Mouse (Mus musculus) left cerebral cortex, adult 18-20 months (tissue): ENCODE measurements around the gene Ccdc171. TPM values are rescaled to one million over a fixed set of nuclear protein-coding genes. Genes with fewer than 3 reads are reported as not detected.
"Not testable (repeated sequence)": the region's sequence is repeated elsewhere in the genome, so short reads cannot be mapped to it uniquely, and the experiment has no call there.

Experiments used
- DNase-seq, 2 experiments: peaks; one replicate each; pipeline ENCODE4 v3.0.0; 2021 to 2022; ENCODE audit warnings: low spot score in 2 of 2, mixed read lengths in 1 of 2
- total RNA-seq, 2 experiments: library from RNA; stranded (reverse); gene quantifications; 2 replicates each; pipeline ENCODE4 v1.2.3; 2021

Ccdc171 gene
- total RNA-seq, 2 experiments from 2014 or later, result 4.9 to 5.8 TPM

DNA sequence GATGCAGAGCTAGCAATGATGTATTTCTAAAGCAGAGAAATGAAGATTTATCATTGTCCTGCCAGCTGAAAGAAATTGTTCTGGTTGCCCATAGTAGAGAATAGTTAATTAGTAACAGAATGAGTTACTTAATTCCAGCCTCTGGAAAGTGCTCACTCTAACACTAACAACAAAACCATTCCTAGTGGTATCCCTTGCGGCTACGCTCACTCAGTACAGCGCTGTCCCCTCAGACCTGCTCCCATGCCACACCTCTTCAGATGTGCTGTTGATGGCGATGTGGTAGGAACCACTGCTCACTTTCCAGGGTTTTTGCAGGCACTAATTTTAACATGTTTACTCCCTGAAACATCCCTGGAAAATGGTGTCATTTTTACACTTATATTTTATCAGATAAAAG, 126.1 kb downstream of the Ccdc171 start:
- no peak for DNase-seq

DNA sequence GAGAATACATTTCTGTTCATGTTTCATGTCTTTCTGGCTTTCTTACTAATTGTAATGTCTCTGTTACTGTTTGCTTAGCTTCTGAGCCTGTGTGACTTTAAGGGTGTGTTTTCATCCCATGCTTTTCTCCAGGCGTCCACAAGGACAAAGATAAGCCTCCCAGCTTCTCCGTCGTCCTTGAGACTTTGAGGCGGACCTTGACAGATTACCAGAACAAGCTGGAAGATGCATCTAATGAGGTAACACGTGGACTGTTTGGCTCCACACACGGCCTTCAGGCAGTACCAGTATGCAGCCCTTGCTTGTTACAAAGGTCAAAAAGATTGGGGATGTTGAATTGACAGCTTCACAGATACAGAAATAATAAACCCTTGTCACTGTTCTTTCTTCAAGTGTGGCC, 130.1 kb downstream of the Ccdc171 start:
- no peak for DNase-seq

DNA sequence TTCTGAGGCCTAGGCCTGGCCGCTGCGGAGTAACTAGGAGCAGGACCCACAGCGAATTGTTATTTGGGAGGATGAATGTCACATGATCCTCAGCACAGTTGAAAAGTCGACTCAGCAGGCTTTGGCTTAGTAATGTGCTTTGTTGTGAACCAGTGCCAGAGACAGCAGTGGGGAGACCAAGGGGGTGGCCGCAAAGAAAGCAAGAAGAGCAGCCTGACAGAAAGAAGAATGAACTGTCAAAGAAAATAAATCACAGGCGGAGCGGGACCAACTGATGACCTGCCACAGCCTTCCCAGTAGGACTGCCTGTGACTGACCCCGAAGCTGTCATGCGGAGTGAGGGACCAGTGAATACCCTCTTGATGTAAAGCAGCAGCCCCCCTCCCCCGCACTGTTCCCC, 131.2 kb downstream of the Ccdc171 start:
- DNase-seq, result no peak

DNA sequence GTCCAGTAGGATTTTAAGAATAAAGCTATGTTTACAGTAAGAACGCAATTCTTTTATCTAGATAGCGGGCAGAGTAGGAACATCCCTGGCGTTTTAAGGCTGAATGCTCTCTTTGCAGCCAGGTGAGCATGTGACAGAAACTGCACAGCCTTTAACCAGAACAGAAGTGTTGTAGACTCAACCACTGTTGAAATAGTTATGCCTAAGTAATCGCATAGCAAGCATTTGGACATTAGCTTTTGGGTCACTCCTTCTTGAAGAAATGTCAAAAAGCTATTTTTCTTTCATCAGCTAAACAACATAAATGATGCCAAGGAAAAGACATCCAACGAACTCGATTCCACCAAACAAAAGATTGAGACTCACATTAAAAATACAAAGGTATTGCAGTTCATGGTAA, 131.7 kb downstream of the Ccdc171 start:
- no peak for DNase-seq

DNA sequence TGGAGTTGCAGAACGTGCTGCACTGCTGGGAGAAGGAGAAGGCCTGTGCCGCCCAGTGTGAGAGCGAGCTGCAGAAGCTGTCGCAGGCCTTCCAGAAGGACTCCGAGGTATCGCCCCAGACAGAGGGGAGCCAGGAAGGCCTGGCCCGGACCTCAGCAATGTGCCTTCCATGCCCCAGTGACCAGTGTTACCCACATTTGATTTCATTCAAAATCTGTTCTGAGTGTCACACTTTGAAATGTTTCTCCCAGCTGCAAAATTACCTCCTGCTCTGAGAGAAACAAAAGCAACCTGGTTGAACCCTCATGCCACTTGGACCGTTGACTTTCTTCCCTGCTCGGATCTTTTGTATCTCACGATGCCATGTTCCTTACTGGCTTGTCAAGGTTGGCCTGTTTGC, 133.1 kb downstream of the Ccdc171 start:
- no peak for DNase-seq

DNA sequence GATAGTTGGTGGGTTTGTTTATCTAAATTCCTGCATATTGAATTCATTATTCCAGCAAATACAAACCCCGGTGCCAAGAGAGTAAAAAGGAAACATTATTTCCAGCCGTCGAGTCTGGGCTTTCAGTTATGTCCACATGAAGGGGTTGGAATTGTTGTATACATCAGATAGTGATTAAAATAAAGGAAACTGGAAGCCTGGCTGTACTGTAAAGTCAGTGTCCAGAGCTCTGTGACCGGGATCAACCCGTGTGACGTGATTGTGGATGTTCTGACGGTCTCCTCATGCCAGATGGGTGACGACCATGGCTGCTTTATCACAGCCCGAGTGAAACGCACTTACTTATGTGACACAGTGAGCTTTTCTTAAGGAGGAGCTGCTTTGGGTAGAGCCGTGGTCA, 134.1 kb downstream of the Ccdc171 start:
- DNase-seq, result no peak

DNA sequence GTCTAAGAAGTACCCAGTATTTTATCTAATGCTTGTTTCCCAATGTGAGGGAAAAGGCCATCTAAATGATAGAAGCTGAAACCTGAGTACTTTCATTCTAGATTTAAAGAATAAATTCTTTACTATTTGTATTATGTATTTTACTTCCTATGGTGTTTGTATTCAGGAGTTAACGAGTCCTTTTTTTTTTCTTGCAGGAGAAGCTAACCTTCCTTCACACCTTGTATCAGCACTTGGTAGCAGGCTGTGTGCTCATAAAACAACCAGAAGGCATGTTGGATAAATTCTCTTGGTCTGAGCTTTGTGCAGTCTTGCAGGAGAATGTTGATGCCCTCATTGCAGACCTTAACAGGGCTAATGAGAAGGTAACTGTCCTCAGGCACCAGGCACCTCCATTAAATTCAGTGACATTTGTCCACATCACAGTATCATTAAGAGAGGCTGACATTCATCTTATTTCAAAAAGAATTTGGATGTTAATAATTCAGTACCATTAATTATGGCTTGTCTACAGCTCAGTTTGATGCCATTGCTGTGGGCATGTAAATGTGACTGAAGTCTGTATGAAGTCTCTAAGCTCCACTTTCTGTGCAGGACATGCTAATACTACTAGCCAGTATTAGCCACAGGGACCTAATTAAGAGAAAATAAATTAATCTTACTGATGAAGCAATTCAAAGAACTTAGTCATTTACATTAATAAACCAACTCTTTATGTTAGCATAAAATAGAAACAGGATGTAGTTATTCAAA, 136.3 kb downstream of the Ccdc171 start:
- DNase-seq, result no peak

DNA sequence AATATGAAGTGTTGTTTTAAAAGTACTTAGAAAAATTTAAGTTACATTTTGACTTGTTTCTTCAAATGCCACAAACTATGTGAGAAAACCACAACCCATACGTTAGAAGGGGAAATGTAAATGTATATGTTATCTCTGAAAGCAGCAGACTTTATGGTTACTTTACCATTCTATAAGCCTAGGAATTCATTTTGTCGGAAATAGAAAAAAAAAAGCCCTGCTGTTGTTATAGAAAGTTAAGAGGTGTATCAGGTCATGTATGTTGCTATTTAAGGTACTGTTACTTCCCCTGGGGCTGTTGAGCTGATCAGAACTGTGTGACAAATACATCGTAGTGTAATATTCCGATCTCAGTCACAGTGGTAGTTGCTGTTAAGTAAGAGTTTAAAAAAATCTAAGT, 137.0 kb downstream of the Ccdc171 start:
- DNase-seq, result no peak

DNA sequence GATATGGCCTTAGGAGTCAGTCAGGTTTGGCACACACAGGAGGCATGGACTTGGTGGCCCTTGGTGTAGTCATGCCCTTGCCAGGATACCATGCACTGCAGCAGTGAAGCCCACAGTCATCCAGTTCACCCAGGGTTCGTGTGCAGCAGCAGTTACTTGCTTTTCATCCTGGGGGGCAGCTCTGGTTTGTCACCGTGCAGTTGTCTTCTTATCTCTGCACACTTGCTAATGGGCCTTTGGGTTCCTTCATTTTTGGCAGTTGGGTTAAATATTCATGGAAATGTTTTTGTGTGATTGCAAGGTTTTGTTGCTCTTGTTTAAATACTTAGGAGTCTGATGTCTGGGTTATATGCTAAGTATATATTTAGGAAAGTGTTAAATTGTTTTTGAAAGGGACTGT, 144.2 kb downstream of the Ccdc171 start:
- no peak for DNase-seq

DNA sequence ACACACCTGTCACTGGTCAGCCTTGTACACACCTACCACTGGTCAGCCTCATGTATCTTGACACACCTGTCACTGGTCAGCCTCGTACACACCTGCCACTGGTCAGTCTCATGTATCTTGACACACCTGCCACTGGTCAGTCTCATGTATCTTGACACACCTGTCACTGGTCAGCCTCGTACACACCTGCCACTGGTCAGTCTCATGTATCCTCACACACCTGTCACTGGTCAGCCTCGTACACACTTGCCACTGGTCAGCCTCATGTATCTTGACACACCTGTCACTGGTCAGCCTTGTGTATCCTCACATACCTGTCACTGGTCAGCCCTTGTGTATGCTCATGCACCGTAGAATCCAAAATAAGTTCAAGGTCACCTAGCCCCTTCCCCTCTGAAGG, 150.0 kb downstream of the Ccdc171 start:
- DNase-seq, result not testable (repeated sequence)

DNA sequence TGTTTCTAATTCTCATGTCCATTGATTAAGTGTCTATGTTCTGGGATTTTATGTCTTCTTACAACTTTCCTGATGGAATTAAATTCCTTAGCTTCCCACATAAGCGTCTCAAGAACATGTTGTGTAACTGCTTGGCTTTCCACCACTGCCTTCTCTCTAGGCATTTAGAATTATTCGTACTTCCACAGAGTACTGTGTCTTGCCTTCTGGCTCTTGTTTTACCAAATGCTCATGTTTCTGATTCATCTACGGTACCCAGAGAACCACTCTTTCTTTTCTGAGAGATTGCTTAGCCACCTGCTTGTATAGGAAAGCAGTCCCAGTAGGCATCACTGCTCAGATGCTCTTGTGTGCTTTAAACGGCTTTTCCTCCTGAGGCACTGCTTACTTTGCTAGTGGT, 151.1 kb downstream of the Ccdc171 start:
- DNase-seq, result peak in 1 of 2 experiments; percentile 7

DNA sequence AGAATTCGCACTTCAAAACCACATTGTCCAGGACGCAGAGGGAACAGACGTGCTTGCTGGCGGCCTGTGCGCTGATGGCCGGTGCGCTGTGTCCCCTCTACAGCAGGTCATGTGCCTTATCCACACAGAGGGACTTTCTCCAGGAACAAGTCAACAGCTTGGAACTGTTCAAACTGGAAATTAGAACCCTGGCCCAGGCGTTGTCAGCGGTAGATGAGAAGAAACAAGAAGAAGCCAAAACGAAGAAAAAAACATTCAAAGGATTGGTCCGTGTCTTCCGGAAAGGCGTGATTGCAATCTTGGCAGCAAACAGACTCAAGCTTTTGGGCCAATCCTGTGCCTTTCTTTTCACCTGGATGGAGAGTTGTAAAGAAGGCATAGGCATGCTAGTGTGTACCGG, 155.7 kb downstream of the Ccdc171 start:
- DNase-seq, result no peak

DNA sequence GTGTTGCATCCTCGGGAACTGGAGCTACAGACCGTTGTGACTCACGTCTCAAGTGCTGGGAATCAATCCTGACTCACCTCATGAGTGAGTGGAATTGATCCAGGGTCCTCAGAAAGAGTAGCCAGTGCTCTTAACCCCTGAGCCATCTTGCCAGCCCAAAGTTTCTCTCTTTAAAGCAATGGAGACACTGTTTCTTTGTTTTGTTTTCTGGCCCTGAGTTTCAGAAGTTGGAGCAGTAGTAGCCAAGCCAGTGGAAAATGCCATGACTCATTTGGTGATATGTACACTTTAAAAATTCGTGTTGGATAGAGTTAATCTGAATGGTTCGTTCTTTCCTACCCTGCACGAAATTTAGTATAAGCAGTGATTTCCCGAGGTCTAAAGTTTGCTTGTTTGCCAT, 157.5 kb downstream of the Ccdc171 start:
- no peak for DNase-seq

DNA sequence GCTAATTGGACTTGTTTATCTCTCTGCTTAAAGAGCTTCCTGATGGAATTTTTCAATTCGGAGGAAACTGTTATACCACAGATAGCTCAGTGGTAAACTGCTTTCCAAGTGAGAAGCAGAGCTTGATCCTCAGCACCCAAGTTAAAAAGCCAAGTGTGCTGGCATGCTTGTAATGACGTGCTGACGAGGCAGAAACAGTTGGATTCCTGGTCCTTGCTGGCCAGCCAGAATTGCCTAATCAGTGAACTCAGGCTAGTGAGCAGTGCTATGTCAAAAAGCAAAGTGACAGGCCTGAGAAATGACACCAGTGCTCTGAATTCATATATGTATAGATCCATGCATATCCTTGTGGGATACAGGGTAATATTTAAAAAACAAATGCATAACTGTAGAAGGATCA, 174.8 kb downstream of the Ccdc171 start:
- DNase-seq, result no peak

DNA sequence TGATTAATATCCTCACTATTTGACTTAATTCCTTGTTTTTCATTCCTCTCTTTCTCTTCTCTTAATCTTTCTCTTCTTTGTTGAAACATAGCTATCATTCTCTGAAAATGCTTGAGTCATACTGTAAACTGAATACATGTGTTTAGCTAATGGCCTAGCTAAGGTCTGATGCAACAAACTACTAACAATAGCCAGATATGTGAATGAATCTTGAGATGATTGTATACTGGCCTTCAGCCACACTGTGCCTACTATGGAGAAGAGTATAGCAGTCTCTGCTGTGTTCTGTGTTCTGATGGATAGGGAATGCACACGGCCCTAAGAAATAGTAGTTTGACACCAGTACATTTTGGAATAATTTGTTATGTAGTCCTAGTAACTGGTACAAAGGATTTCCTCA, 191.7 kb downstream of the Ccdc171 start:
- DNase-seq, result no peak

DNA sequence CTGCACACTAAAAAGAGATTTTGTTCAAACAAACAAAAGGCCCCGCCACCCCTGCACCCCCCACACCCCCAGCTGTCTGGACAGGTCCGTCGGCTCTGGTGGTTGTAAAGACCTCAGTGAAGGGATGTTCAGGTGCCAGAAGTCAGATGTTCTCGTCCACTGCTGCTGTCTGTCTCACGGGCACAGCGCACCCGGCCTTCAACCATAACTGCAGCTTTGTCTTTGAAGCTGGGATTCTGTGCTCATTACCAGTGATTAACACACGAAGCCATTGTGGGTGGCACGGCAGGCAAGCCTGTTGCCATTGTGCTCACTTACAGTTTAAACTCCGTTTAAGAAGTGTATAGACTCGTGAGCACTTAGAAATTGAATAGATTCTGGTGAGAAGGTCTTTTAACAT, 194.5 kb downstream of the Ccdc171 start:
- no peak for DNase-seq

DNA sequence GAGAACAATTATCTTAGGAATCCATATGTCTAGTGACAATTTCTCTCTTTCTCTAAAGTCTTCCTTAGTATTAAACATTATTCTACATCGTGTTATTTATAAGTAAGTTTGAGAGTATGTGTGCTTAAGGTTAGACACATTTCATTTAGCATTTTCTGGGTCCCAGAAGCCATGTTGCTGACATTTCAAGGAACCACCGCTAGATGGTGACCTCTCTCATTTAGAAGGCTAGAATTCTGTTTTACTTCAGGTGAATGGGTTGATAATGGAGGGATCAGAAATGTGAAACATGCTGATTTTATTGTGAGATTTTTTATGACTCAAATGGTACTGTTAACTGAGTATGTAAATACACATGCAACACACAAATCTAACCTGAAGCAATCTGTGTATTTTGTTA, 199.8 kb downstream of the Ccdc171 start:
- DNase-seq, result peak; percentile 10 to 22

DNA sequence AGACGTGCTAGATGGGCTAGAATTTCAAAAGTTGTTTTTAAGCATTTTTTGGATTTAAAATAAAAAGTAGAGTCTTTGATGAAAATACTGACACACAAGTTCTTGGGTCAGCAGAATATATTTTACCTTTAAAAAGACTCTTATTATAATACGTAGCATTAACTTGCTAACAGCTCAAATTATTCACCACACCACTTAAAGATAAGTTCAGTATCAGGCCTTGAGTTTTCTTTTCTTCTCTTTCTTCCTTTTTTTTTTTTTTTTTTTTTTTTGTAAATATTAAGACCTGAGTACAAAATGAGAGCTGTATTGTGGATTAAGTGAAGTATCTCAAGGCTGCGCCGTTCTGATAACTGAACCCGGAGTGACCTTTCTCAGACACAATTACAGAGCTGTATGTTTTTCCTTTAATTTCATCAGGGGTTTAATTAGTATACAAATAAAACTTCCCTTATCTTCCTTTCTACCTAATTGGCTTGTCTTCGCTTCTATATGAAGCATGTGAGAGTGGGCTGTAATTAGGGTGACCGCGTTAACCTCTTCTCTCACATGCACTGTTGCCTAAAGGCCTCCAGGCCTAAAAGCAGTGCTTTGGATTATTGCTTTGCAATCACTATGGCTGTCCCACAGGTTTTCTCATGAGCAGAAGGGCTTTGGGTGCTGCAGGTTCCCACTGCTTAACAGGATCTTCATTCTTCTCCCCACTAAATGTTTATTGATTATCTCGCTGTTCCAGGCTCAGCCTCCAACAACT, 214.0 kb downstream of the Ccdc171 start:
- DNase-seq, result no peak

DNA sequence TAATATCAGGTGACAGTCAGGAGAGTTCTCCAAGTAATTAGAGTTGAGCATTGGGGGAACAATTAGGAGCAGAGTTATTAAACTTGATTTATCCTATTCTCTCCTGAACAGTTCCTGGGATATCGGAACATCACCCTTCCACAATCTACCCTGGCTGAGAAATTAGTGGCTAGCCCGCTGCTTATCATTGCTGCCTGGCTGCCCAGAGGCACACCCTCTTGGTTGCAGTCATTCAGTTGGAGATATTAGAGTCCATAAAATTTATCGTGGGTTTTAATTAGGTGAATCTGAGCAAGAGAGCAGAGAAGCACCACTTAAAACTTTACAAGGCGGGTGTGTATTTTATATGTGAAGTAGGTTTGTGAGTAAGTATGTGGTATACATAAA, 214.5 kb downstream of the Ccdc171 start:
- DNase-seq, result no peak

DNA sequence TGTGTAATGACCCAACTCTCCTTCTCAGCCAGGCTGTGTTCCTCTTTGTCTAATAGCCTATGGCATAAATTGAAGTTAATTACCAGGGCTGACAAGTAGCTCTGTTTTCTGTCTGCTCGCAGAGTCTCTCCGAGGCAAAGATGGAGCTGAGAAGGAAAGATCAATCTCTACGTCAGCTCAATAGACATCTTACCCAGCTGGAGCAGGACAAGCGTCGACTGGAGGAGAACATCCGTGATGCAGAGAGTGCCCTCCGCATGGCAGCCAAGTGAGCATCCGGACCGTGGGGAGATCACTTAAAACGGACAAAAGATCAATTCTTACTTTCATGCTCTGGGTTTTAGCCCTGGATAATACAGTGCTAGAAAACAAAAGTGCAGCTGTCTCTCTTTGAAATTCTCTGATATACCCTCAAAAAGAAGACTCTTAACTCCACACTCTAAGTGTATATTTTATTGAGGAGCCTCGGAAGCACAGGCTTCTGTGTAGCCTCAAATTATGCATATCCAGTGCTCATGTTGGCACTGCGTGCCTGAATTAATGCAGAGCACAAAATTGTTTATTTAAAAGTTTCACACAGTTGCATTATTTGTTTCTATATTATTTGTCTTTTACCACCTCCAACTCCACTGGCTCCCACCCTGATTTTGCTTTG, 217.6 kb downstream of the Ccdc171 start:
- no peak for DNase-seq

DNA sequence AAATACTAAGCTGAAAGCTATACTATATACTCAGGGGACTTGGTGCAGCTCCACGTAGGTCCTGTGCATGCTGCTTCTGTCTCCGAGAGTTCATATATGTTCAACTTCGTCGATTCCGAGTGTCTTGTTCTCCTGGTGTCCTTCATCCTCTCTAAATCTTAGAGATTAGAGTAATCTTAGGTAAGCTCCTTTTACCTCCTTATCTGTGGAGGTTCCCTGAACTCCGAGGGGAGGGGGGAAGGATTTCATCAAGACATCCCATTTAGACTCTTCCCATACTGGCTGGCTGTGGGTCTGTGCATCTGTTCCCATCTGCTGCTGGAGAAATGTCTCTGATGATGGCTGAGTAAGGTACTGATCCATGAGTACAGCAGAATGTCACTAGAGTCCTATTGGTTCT, 249.8 kb downstream of the Ccdc171 start:
- no peak for DNase-seq

DNA sequence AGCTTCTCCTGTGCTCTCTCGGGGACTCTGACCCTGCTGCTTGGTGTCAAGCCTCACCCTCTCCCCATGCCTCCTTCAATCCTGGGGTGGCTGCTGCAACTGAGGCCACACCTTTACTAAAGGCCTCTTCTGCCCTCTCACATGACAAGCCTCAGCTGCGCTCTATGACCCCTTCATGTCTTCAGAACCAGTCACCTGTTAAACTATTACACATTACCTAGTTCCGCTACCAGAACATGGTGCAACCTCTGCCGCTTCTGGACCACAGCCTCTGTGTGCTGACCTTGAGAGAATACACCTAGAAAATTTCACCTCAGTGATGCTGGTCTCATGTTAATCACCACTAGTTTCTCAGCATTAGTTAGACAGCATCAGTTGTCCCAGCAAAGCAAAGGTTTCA, 254.7 kb downstream of the Ccdc171 start:
- no peak for DNase-seq
